Mouse (Mus musculus) midbrain, postnatal 0 days (tissue): ENCODE results near the gene Pltp. TPM values are rescaled to one million over a fixed set of nuclear protein-coding genes. Genes with fewer than 3 reads are reported as not detected.

Experiments
- ATAC-seq: fragments of 200-750 bp; cut with Nextera tagmentation; 2 replicates; pipeline ENCODE4 v1.8.0; 2017; ENCODE audit warnings: moderate number of reproducible peaks, mild to moderate bottlenecking, moderate TSS enrichment, moderate library complexity; ENCODE audit not compliant: low FRiP score
- DNase-seq: peaks from one replicate; pipeline ENCODE4 v3.0.0-alpha.2; 2015; ENCODE audit warnings: low spot score
- H3K27ac ChIP-seq: fragments of 300-500 bp; sonication (generic); 2 replicates; pipeline ENCODE4 v1.5.1; 2014; ENCODE audit warnings: low read depth, mild to moderate bottlenecking, low read length, mixed read lengths
- H3K27me3 ChIP-seq: fragments of 300-500 bp; sonication (generic); 2 replicates; pipeline ENCODE4 v1.6.1; 2014; ENCODE audit warnings: low read length, control low read depth, mixed read lengths; ENCODE audit not compliant: insufficient read depth
- H3K36me3 ChIP-seq: fragments of 300-500 bp; sonication (generic); 2 replicates; pipeline ENCODE4 v1.6.1; 2014; ENCODE audit warnings: low read length, control low read depth, mixed read lengths; ENCODE audit not compliant: insufficient read depth
- H3K4me1 ChIP-seq: fragments of 300-500 bp; sonication (generic); 2 replicates; pipeline ENCODE4 v1.6.1; 2014; ENCODE audit warnings: mild to moderate bottlenecking, control low read depth, antibody characterized with exemption, low read length, mixed read lengths; ENCODE audit not compliant: insufficient read depth
- H3K4me2 ChIP-seq: fragments of 300-500 bp; sonication (generic); 2 replicates; pipeline ENCODE4 v1.6.1; 2014; ENCODE audit warnings: low read depth, mild to moderate bottlenecking, low read length, mixed read lengths; ENCODE audit not compliant: poor library complexity, severe bottlenecking
- H3K4me3 ChIP-seq: fragments of 300-500 bp; sonication (generic); 2 replicates; pipeline ENCODE4 v1.5.1; 2014; ENCODE audit warnings: low read depth, mild to moderate bottlenecking, low read length, moderate library complexity
- H3K9ac ChIP-seq: fragments of 300-500 bp; sonication (generic); replicated peaks from 2 replicates; pipeline ENCODE4 v1.6.1; 2014; ENCODE audit warnings: mild to moderate bottlenecking, low read length, moderate library complexity, mixed read lengths; ENCODE audit not compliant: poor library complexity, severe bottlenecking
- H3K9me3 ChIP-seq: fragments of 300-500 bp; sonication (generic); 2 replicates; pipeline ENCODE4 v1.6.1; 2016; ENCODE audit warnings: low read length, control low read depth
- CTCF ChIP-seq: IDR thresholded peaks from 2 replicates; pipeline ENCODE4 v1.5.1; 2016; ENCODE audit warnings: antibody characterized with exemption, mild to moderate bottlenecking
- WGBS: fragments of 180-500 bp; shearing (Covaris S2); extraction: QIAGEN DNeasy Blood & Tissue Kit; methylation state at CpG from one replicate; pipeline ENCODE4 v1.1.7; 2014; 5-methylcytosine and 5-hydroxymethylcytosine counted together
- polyA plus RNA-seq: library from polyadenylated mRNA; unstranded; fragments of >200 nt; fragmentation: Nextera tagmentation; extraction: Ambion mirVana; gene quantifications from 2 replicates; pipeline ENCODE4 v1.2.1, GENCODE M21; 2015
- total RNA-seq: library from RNA; depleted of rRNA; stranded (reverse); fragments of >200 nt; gene quantifications from 2 replicates; pipeline ENCODE4 v1.2.3, GENCODE M21; 2014; rRNA removed

The Pltp gene
- total RNA-seq (55.5 and 59.8 TPM in 2 replicates), polyA plus RNA-seq (85.5 and 87.7 TPM in 2 replicates)

GRCm38 (mm10) chr2:164857101-164857821 is at the start of gene Pltp:
Pltp (minus strand) TSS chr2:164857711.
- 1% methylated on average over 47 of the region's 47 CpGs for WGBS
- peak within 1 kb of the TSS; percentile 46 for H3K4me3 ChIP-seq
- H3K27me3 ChIP-seq = peaks cover 22% of the 10 kb centered on the region
- DNase-seq = peak; percentile 59
- 0 out of 2 replicates have a peak, but pooled peaks cover 3% of the 10 kb centered on the region for H3K4me1 ChIP-seq
- no peak for TF ChIP-seq CTCF
- H3K9me3 ChIP-seq = no peaks in the 10 kb centered on the region
- no peak within 1 kb of the TSS for H3K27ac ChIP-seq
- peak; percentile 78 for ATAC-seq
- H3K9ac ChIP-seq = peak within 1 kb of the TSS; percentile 48
- H3K36me3 ChIP-seq = no peaks in the 10 kb centered on the region
- H3K4me2 ChIP-seq = peak within 1 kb of the TSS; percentile 95

- DNase-seq = no peak
- 95% methylated on average over 4 of the region's 4 CpGs for WGBS
Observed at GRCm38 (mm10) chr2:164906071-164906470, 48.6 kb upstream of the Pltp start.

GRCm38 (mm10) chr2:164903496-164903895 is 46.0 kb upstream of the Pltp start:
- H3K4me1 ChIP-seq = no peaks in the 10 kb centered on the region
- no peaks in the 10 kb centered on the region for H3K9me3 ChIP-seq
- no peak overlapping the region for H3K9ac ChIP-seq
- H3K27ac ChIP-seq = no peak overlapping the region
- H3K4me2 ChIP-seq = no peak overlapping the region
- H3K27me3 ChIP-seq = no peaks in the 10 kb centered on the region
- WGBS = 100% methylated on average over 1 of the region's 1 CpGs
- ATAC-seq (no peak), DNase-seq (no peak)
- H3K4me3 ChIP-seq = no peak overlapping the region
- peaks cover 86% of the 10 kb centered on the region for H3K36me3 ChIP-seq
- TF ChIP-seq CTCF = no peak

More at GRCm38 (mm10) chr2:164906071-164906470, 48.6 kb upstream of the Pltp start:
- H3K4me1 ChIP-seq = peaks cover 8% of the 10 kb centered on the region
- no peak for ATAC-seq
- H3K4me3 ChIP-seq = no peak overlapping the region
- no peak overlapping the region for H3K4me2 ChIP-seq
- H3K27ac ChIP-seq = no peak overlapping the region
- TF ChIP-seq CTCF = peak; percentile 56
- H3K9me3 ChIP-seq = no peaks in the 10 kb centered on the region
- H3K9ac ChIP-seq = no peak overlapping the region
- H3K36me3 ChIP-seq = peaks cover 70% of the 10 kb centered on the region
- H3K27me3 ChIP-seq = no peaks in the 10 kb centered on the region

GRCm38 (mm10) chr2:164901380-164901779 is 43.9 kb upstream of the Pltp start:
- Histone ChIP-seq H3K36me3 (peaks cover 85% of the 10 kb centered on the region), H3K27ac (no peak overlapping the region), H3K27me3 (no peaks in the 10 kb centered on the region), H3K4me1 (no peaks in the 10 kb centered on the region), H3K4me3 (no peak overlapping the region), H3K9me3 (no peaks in the 10 kb centered on the region), H3K9ac (no peak overlapping the region), H3K4me2 (no peak overlapping the region)
- ATAC-seq (no peak), DNase-seq (no peak)
- 90% methylated on average over 13 of the region's 13 CpGs for whole genome bisulfite sequencing
- no peak for TF ChIP-seq CTCF

- no peak for TF ChIP-seq CTCF
- H3K4me3 ChIP-seq = no peak overlapping the region
- peaks cover 89% of the 10 kb centered on the region for H3K36me3 ChIP-seq
- DNase-seq (no peak), ATAC-seq (no peak)
- no peak overlapping the region for H3K4me2 ChIP-seq
- no peaks in the 10 kb centered on the region for H3K9me3 ChIP-seq
- no peak overlapping the region for H3K9ac ChIP-seq
- no peaks in the 10 kb centered on the region for H3K27me3 ChIP-seq
- WGBS = 92% methylated on average over 16 of the region's 16 CpGs
- H3K27ac ChIP-seq = no peak overlapping the region
- H3K4me1 ChIP-seq = no peaks in the 10 kb centered on the region
Observed at GRCm38 (mm10) chr2:164899723-164900459, 42.4 kb upstream of the Pltp start.

- Histone ChIP-seq H3K4me3 (no peak overlapping the region), H3K27me3 (no peaks in the 10 kb centered on the region), H3K4me1 (no peaks in the 10 kb centered on the region), H3K36me3 (peaks cover 89% of the 10 kb centered on the region), H3K27ac (no peak overlapping the region), H3K9me3 (no peaks in the 10 kb centered on the region), H3K9ac (no peak overlapping the region), H3K4me2 (no peak overlapping the region)
- DNase-seq (no peak), ATAC-seq (no peak)
- 92% methylated on average over 15 of the region's 15 CpGs for WGBS
- TF ChIP-seq CTCF = no peak
Observed at GRCm38 (mm10) chr2:164899034-164899433, 41.5 kb upstream of the Pltp start.
